Mouse (Mus musculus) embryonic facial prominence, embryonic 14.5 days (tissue): Measurements from ENCODE around the gene Gng7. TPM values are rescaled to one million over a fixed set of nuclear protein-coding genes. Genes with fewer than 3 reads are reported as not detected.

Experiments used
- ATAC-seq: fragments of 200-750 bp; cut with Nextera tagmentation; 2 replicates; pipeline ENCODE4 v1.8.0; 2017; ENCODE audit warnings: low read depth, moderate number of reproducible peaks, moderate TSS enrichment
- DNase-seq: peaks from one replicate; pipeline ENCODE4 v3.0.0-alpha.2; 2015; ENCODE audit warnings: low spot score
- H3K27ac ChIP-seq: fragments of 300-500 bp; sonication (generic); replicated peaks from 2 replicates; pipeline ENCODE4 v1.5.1; 2014; ENCODE audit warnings: low read depth, mild to moderate bottlenecking, low read length, moderate library complexity
- H3K27me3 ChIP-seq: fragments of 300-500 bp; sonication (generic); replicated peaks from 2 replicates; pipeline ENCODE4 v1.6.1; 2014; ENCODE audit warnings: low read length; ENCODE audit not compliant: control insufficient read depth, insufficient read depth
- H3K36me3 ChIP-seq: fragments of 300-500 bp; sonication (generic); 2 replicates; pipeline ENCODE4 v1.6.1; 2014; ENCODE audit warnings: low read length, mixed read lengths; ENCODE audit not compliant: control insufficient read depth, insufficient read depth
- H3K4me1 ChIP-seq: fragments of 300-500 bp; sonication (generic); 2 replicates; pipeline ENCODE4 v1.6.1; 2014; ENCODE audit warnings: antibody characterized with exemption, low read length; ENCODE audit not compliant: control insufficient read depth, insufficient read depth
- H3K4me2 ChIP-seq: fragments of 300-500 bp; sonication (generic); 2 replicates; pipeline ENCODE4 v1.6.1; 2014; ENCODE audit warnings: low read depth, mild to moderate bottlenecking, low read length, moderate library complexity, mixed read lengths
- H3K4me3 ChIP-seq: fragments of 300-500 bp; sonication (generic); 2 replicates; pipeline ENCODE4 v1.5.1; 2014; ENCODE audit warnings: low read depth, mild to moderate bottlenecking, low read length
- H3K9ac ChIP-seq: fragments of 300-500 bp; sonication (generic); 2 replicates; pipeline ENCODE4 v1.6.1; 2014; ENCODE audit warnings: low read depth, mild to moderate bottlenecking, low read length, moderate library complexity, mixed read lengths
- H3K9me3 ChIP-seq: fragments of 300-500 bp; sonication (generic); 2 replicates; pipeline ENCODE4 v1.6.1; 2016; ENCODE audit warnings: low read length; ENCODE audit not compliant: control insufficient read depth
- WGBS: fragments of 180-500 bp; shearing (Covaris S2); extraction: QIAGEN DNeasy Blood & Tissue Kit; methylation state at CpG from one replicate; pipeline ENCODE4 v1.1.7; 2014; 5-methylcytosine and 5-hydroxymethylcytosine counted together
- polyA plus RNA-seq: library from polyadenylated mRNA; unstranded; fragments of >200 nt; fragmentation: Nextera tagmentation; extraction: Ambion mirVana; gene quantifications from 2 replicates; pipeline ENCODE4 v1.2.1, GENCODE M21; 2014

Gene Gng7
- polyA plus RNA-seq, 1 experiment from 2014 or later = 5.9 TPM

- ATAC-seq (no peak), DNase-seq (no peak)
- H3K4me1 ChIP-seq = no peaks in the 10 kb centered on the region
- H3K4me3 ChIP-seq = no peak overlapping the region
- no peaks in the 10 kb centered on the region for H3K27me3 ChIP-seq
- peaks cover 81% of the 10 kb centered on the region for H3K36me3 ChIP-seq
- no peak overlapping the region for H3K4me2 ChIP-seq
- WGBS = 91% methylated on average over 22 of the region's 22 CpGs
- no peaks in the 10 kb centered on the region for H3K9me3 ChIP-seq
- no peak overlapping the region for H3K27ac ChIP-seq
- no peak overlapping the region for H3K9ac ChIP-seq
Measured at GRCm38 (mm10) chr10:80909375-80910162, 105.2 kb downstream of the Gng7 start.

- Histone ChIP-seq H3K27ac (no peak overlapping the region), H3K4me2 (no peak overlapping the region), H3K36me3 (peaks cover 71% of the 10 kb centered on the region), H3K9me3 (no peaks in the 10 kb centered on the region), H3K9ac (peak overlapping the region; percentile 25; the same call in 1 of the 2 replicates), H3K4me3 (no peak overlapping the region), H3K27me3 (no peaks in the 10 kb centered on the region), H3K4me1 (peaks cover 2% of the 10 kb centered on the region)
- DNase-seq (no peak), ATAC-seq (no peak)
- WGBS = 86% methylated on average over 11 of the region's 11 CpGs
Measured at GRCm38 (mm10) chr10:80904709-80905108, 110.0 kb downstream of the Gng7 start.

- Histone ChIP-seq H3K4me1 (peaks cover 8% of the 10 kb centered on the region), H3K9ac (peak overlapping the region; percentile 25; the same call in 1 of the 2 replicates), H3K9me3 (no peaks in the 10 kb centered on the region), H3K4me3 (no peak overlapping the region), H3K27ac (no peak overlapping the region), H3K36me3 (peaks cover 70% of the 10 kb centered on the region), H3K4me2 (no peak overlapping the region), H3K27me3 (no peaks in the 10 kb centered on the region)
- 91% methylated on average over 28 of the region's 28 CpGs for WGBS
- no peak for ATAC-seq
- no peak for DNase-seq
Measured at GRCm38 (mm10) chr10:80904004-80904693, 110.6 kb downstream of the Gng7 start.

- WGBS = 95% methylated on average over 10 of the region's 10 CpGs
- Histone ChIP-seq H3K27me3 (no peaks in the 10 kb centered on the region), H3K4me3 (no peak overlapping the region), H3K36me3 (peaks cover 68% of the 10 kb centered on the region), H3K9me3 (no peaks in the 10 kb centered on the region), H3K9ac (no peak overlapping the region), H3K4me1 (peaks cover 10% of the 10 kb centered on the region), H3K4me2 (no peak overlapping the region), H3K27ac (no peak overlapping the region)
- DNase-seq (no peak), ATAC-seq (no peak)
Measured at GRCm38 (mm10) chr10:80903282-80903681, 111.5 kb downstream of the Gng7 start.

- 92% methylated on average over 9 of the region's 9 CpGs for WGBS
- H3K27ac ChIP-seq = no peak overlapping the region
- ATAC-seq = no peak
- H3K27me3 ChIP-seq = no peaks in the 10 kb centered on the region
- H3K4me3 ChIP-seq = no peak overlapping the region
- no peak overlapping the region for H3K9ac ChIP-seq
- no peak for DNase-seq
- peaks cover 60% of the 10 kb centered on the region for H3K36me3 ChIP-seq
- H3K4me2 ChIP-seq = no peak overlapping the region
- peaks cover 10% of the 10 kb centered on the region for H3K4me1 ChIP-seq
- no peaks in the 10 kb centered on the region for H3K9me3 ChIP-seq
Measured at GRCm38 (mm10) chr10:80902273-80902940, 112.3 kb downstream of the Gng7 start.

- Histone ChIP-seq H3K4me3 (peak overlapping the region; percentile 10), H3K36me3 (peaks cover 56% of the 10 kb centered on the region), H3K27ac (peak overlapping the region; percentile 67), H3K4me1 (peaks cover 10% of the 10 kb centered on the region), H3K9ac (peak overlapping the region; percentile 39; the same call in 1 of the 2 replicates), H3K4me2 (peak overlapping the region; percentile 42), H3K9me3 (no peaks in the 10 kb centered on the region), H3K27me3 (no peaks in the 10 kb centered on the region)
- ATAC-seq (no peak), DNase-seq (no peak)
- WGBS = 86% methylated on average over 19 of the region's 19 CpGs
Measured at GRCm38 (mm10) chr10:80901409-80902272, 113.1 kb downstream of the Gng7 start.

- Histone ChIP-seq H3K27me3 (no peaks in the 10 kb centered on the region), H3K4me1 (peaks cover 10% of the 10 kb centered on the region), H3K4me3 (peak within 1 kb of the TSS; percentile 73), H3K4me2 (peak within 1 kb of the TSS; percentile 72), H3K36me3 (peaks cover 46% of the 10 kb centered on the region), H3K27ac (peak within 1 kb of the TSS; percentile 67), H3K9ac (peak within 1 kb of the TSS; percentile 75), H3K9me3 (no peaks in the 10 kb centered on the region)
- peak; percentile 97 for ATAC-seq
- peak; percentile 100 for DNase-seq
- under 1% methylated on average over 52 of the region's 72 CpGs for whole genome bisulfite sequencing
Measured at GRCm38 (mm10) chr10:80900318-80901247, 114.2 kb downstream of the Gng7 start, which contains the start of gene Timm13. TSS of gene Timm13 (minus strand) at chr10:80900969.
